Mouse (Mus musculus) myocyte (in vitro differentiated cells): Measurements from ENCODE around the gene Stk11.

Source experiments
- CEBPB ChIP-seq: IDR thresholded peaks from 2 replicates; pipeline ENCODE4 v1.6.1; 2011; ENCODE audit warnings: mild to moderate bottlenecking, moderate library complexity; ENCODE audit not compliant: poor library complexity, insufficient read depth, severe bottlenecking
- E2F4 ChIP-seq: IDR thresholded peaks from one replicate; pipeline ENCODE4 v1.6.1; 2011; ENCODE audit warnings: mild to moderate bottlenecking, control low read depth, moderate library complexity; ENCODE audit not compliant: insufficient read depth
- MAX ChIP-seq: IDR thresholded peaks from one replicate; pipeline ENCODE4 v1.6.1; 2011; ENCODE audit warnings: low read depth, mild to moderate bottlenecking, control low read depth
- MYOD1 ChIP-seq, 3 experiments: IDR thresholded peaks; one replicate each; pipeline ENCODE4 v1.6.1; 2011; ENCODE audit warnings: control low read depth in 2 of 3, low read depth in 2 of 3, mild to moderate bottlenecking in 2 of 3, moderate library complexity in 1 of 3; ENCODE audit not compliant: insufficient read length in 2 of 3, control insufficient read depth in 1 of 3
- MYOG ChIP-seq, 3 experiments: IDR thresholded peaks; one replicate each; pipeline ENCODE4 v1.6.1; 2011; ENCODE audit warnings: control low read depth in 2 of 3, low read depth in 2 of 3, mild to moderate bottlenecking in 2 of 3; ENCODE audit not compliant: insufficient read length in 2 of 3, control insufficient read depth in 1 of 3, insufficient read depth in 1 of 3
- POLR2A ChIP-seq: IDR thresholded peaks from one replicate; pipeline ENCODE4 v1.6.1; 2011; ENCODE audit warnings: low read depth, mild to moderate bottlenecking, control low read depth, moderate library complexity; ENCODE audit not compliant: insufficient read length
- POLR2AphosphoS2 ChIP-seq: IDR thresholded peaks from one replicate; pipeline ENCODE4 v1.6.1; 2011; ENCODE audit warnings: low read depth, control low read depth; ENCODE audit not compliant: insufficient read length
- REST ChIP-seq: IDR thresholded peaks from one replicate; pipeline ENCODE4 v1.6.1; 2011; ENCODE audit warnings: mild to moderate bottlenecking, control low read depth, moderate library complexity; ENCODE audit not compliant: insufficient read depth, insufficient read length
- SRF ChIP-seq: IDR thresholded peaks from one replicate; pipeline ENCODE4 v1.6.1; 2011; ENCODE audit warnings: low read depth; ENCODE audit not compliant: control insufficient read depth, insufficient read length
- TCF12 ChIP-seq: IDR thresholded peaks from one replicate; pipeline ENCODE4 v1.6.1; 2011; ENCODE audit warnings: mild to moderate bottlenecking, control low read depth; ENCODE audit not compliant: poor library complexity, insufficient read depth, severe bottlenecking
- TCF3 ChIP-seq: IDR thresholded peaks from one replicate; pipeline ENCODE4 v1.6.1; 2011; ENCODE audit warnings: low read depth, control low read depth; ENCODE audit not compliant: insufficient read length
- USF1 ChIP-seq: IDR thresholded peaks from one replicate; pipeline ENCODE4 v1.6.1; 2011; ENCODE audit warnings: low read depth, mild to moderate bottlenecking, control low read depth, moderate library complexity

DNA sequence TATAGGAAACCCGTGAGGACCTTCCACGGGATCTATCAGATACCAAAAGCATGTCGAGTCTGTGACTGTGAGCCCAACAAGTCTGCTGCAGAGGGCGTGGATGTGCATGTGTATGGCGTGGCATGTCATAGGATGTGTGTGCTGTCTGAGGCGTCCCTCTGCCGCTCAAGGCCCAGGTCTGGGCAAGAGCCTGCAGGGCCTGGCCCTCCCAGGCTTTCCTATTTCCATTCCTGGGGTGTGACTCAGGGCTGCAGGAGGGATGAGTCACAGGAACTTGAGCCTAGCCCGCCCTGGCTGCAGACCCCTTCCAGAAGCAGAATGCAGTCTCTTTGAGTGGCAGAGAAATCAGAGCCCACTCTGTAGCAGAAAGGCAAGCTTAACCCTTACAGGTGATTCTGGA is 48.1 kb downstream of the Stk11 start:
- TF ChIP-seq POLR2AphosphoS2 (peak; percentile 77), MYOD1 (IDR thresholded peaks at IDR 0.05; ENCODE audit: control insufficient read depth in 1 of 3, insufficient read length in 2 of 3, low read depth in 2 of 3) (peak in 2 of 3 experiments; percentile 19 to 73), POLR2A (peak; percentile 71), USF1 (no peak), REST (no peak), TCF12 (peak; percentile 3), TCF3 (peak; percentile 52), MAX (no peak), E2F4 (no peak), SRF (peak; percentile 78), CEBPB (no peak), MYOG (IDR thresholded peaks at IDR 0.05; ENCODE audit: control insufficient read depth in 1 of 3, insufficient read depth in 1 of 3, insufficient read length in 2 of 3, low read depth in 2 of 3) (peak in 2 of 3 experiments; percentile 49 to 88)
